Comparison of ENCODE assay signal across 9 mouse cellular contexts in the genomic region with DNA sequence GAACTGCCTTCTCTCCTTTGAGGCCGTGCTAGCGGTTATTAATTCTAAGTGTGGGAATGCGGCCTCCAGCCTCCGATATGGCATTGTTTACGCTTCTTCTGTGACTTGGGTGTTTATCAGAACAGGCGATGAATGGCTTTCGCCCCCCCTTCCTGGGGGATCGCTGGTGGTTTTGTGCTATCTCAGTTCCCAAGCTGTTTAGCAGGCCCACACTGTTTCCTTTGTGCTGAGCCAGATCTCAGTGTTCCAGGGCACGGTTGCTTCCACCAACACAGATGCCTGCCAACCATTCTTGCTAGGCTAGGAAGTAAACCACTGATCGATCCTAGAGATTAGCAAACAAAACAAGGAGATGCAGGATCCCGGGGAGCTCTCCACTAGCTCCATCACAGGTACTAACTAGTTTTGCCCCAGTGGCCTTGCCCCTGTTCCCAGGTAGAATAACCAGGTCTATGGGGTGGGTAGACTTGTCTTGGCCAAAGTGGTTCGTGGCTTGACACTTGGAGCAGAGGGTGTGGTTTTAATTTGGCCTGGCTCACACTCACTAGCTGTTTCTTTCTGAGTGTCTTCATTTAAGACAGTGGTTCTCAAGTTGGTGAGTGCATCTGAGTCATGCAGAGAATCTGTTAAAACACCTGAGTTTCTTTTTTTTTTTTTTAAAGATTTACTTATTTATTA. TPM values are rescaled to one million over a fixed set of nuclear protein-coding genes. Genes with fewer than 3 reads are reported as not detected.
DNase-seq lines count a peak whose midpoint lies in the region; ATAC-seq lines count a peak whose summit lies in the region.
"Had no signal": no experiment of that assay in that cellular context is flagged by ENCODE, and none has a peak within 500 bp of the region (broad histone marks: within the 10 kb centered on the region; RNA-seq: fewer than 3 reads in every experiment).

No protein-coding gene starts in this region.

- no peak overlapping the region for H3K27ac ChIP-seq in kidney, embryonic 15.5 days
- H3K27ac ChIP-seq in limb, embryonic 10.5 days = peak overlapping the region; percentile 3; the same call in 1 of the 2 replicates
- H3K27ac ChIP-seq in midbrain, embryonic 13.5 days = no peak overlapping the region
- H3K27ac ChIP-seq: neural tube, embryonic 12.5 days had no signal

- WGBS in kidney, embryonic 15.5 days = 56% methylated on average over 12 of the region's 12 CpGs
- 63% methylated on average over 12 of the region's 12 CpGs for WGBS in limb, embryonic 10.5 days
- 52% methylated on average over 12 of the region's 12 CpGs for WGBS in midbrain, embryonic 13.5 days

- no peaks in the 10 kb centered on the region for H3K36me3 ChIP-seq in kidney, embryonic 15.5 days
- no peaks in the 10 kb centered on the region for H3K36me3 ChIP-seq in limb, embryonic 10.5 days
- H3K36me3 ChIP-seq in megakaryocyte, embryonic 14.5 days (replicated peaks; ENCODE audit: low read length) = no peaks in the 10 kb centered on the region
- H3K36me3 ChIP-seq in midbrain, embryonic 13.5 days = no peaks in the 10 kb centered on the region
- H3K36me3 ChIP-seq: neural tube, embryonic 12.5 days had no signal

- no peaks in the 10 kb centered on the region for H3K27me3 ChIP-seq in kidney, embryonic 15.5 days
- H3K27me3 ChIP-seq in limb, embryonic 10.5 days (ENCODE audit: low read depth, poor library complexity, severe bottlenecking) = no peaks in the 10 kb centered on the region
- peaks cover 3% of the 10 kb centered on the region for H3K27me3 ChIP-seq in megakaryocyte, embryonic 14.5 days (replicated peaks)
- H3K27me3 ChIP-seq in midbrain, embryonic 13.5 days = no peaks in the 10 kb centered on the region
- H3K27me3 ChIP-seq: neural tube, embryonic 12.5 days had no signal

- no peak overlapping the region for H3K4me2 ChIP-seq in kidney, embryonic 15.5 days
- H3K4me2 ChIP-seq in midbrain, embryonic 13.5 days (replicated peaks) = no peak overlapping the region
- H3K4me2 ChIP-seq: neural tube, embryonic 12.5 days had no signal

- DNase-seq in kidney, postnatal 4 days = no peak
- DNase-seq in limb, embryonic 10.5 days (ENCODE audit: low spot score) = no peak
- DNase-seq in cerebellum, adult 11 months = no peak
- no peak for DNase-seq in thymus, postnatal 4 days

- H3K4me1 ChIP-seq in kidney, embryonic 15.5 days = peaks cover 3% of the 10 kb centered on the region; the same call in 1 of the 2 replicates
- H3K4me1 ChIP-seq in limb, embryonic 10.5 days = peaks cover under 1% of the 10 kb centered on the region; the same call in 1 of the 2 replicates
- H3K4me1 ChIP-seq in megakaryocyte, embryonic 14.5 days = peaks cover 70% of the 10 kb centered on the region
- 0 out of 2 replicates have a peak, but pooled peaks cover 3% of the 10 kb centered on the region for H3K4me1 ChIP-seq in midbrain, embryonic 13.5 days (replicated peaks)
- H3K4me1 ChIP-seq: neural tube, embryonic 12.5 days had no signal

- no peak overlapping the region for H3K9ac ChIP-seq in kidney, embryonic 15.5 days
- no peak overlapping the region for H3K9ac ChIP-seq in midbrain, embryonic 13.5 days (replicated peaks)
- H3K9ac ChIP-seq: neural tube, embryonic 12.5 days had no signal

- ATAC-seq in kidney, embryonic 15.5 days (replicated peaks; ENCODE audit: low FRiP score) = peak; percentile 52
- ATAC-seq in common myeloid progenitor, adult 5-6 weeks (replicated peaks; ENCODE audit: low read depth, poor library complexity, severe bottlenecking) = peak; percentile 89
- ATAC-seq in midbrain, embryonic 13.5 days = no peak

- no peak overlapping the region for H3K4me3 ChIP-seq in kidney, embryonic 15.5 days (replicated peaks)
- H3K4me3 ChIP-seq in limb, embryonic 10.5 days = no peak overlapping the region
- peak overlapping the region; percentile 87 for H3K4me3 ChIP-seq in megakaryocyte, embryonic 14.5 days (replicated peaks)
- H3K4me3 ChIP-seq in midbrain, embryonic 13.5 days (replicated peaks) = no peak overlapping the region
- H3K4me3 ChIP-seq: neural tube, embryonic 12.5 days had no signal

- H3K9me3 ChIP-seq in kidney, embryonic 15.5 days (replicated peaks) = no peaks in the 10 kb centered on the region
- no peaks in the 10 kb centered on the region for H3K9me3 ChIP-seq in limb, embryonic 10.5 days (replicated peaks)
- no peaks in the 10 kb centered on the region for H3K9me3 ChIP-seq in megakaryocyte, embryonic 14.5 days
- H3K9me3 ChIP-seq in midbrain, embryonic 13.5 days = no peaks in the 10 kb centered on the region
- H3K9me3 ChIP-seq: neural tube, embryonic 12.5 days had no signal

RNA-seq across cellular contexts. Expression of a gene that starts 50.9 kb away (rescaled TPM):
- 23.4 and 28.8 TPM in 2 replicates for polyA plus RNA-seq in kidney, embryonic 15.5 days (2015; fragmentation: Nextera tagmentation; extraction: Ambion mirVana)
- 119 and 126 TPM in 2 replicates for total RNA-seq in common myeloid progenitor, adult 5-6 weeks (2017)
- 34.9 and 36.1 TPM in 2 replicates for polyA plus RNA-seq in limb, embryonic 10.5 days (2016; fragmentation: Nextera tagmentation; extraction: Ambion mirVana)
- 3.5 and 10.5 TPM in 2 replicates for polyA plus RNA-seq in megakaryocyte, embryonic 14.5 days (2012; ENCODE audit: insufficient read depth, low replicate concordance)
- 21.7 and 21.9 TPM in 2 replicates for polyA plus RNA-seq in midbrain, embryonic 13.5 days (2015; fragmentation: Nextera tagmentation; extraction: Ambion mirVana)

RNA-seq across cellular contexts. Expression of a gene that starts 51.3 kb away (rescaled TPM):
- polyA plus RNA-seq in kidney, embryonic 15.5 days (2015; fragmentation: Nextera tagmentation; extraction: Ambion mirVana) = 0.21 TPM in 1 of 2 replicates, not detected in the other
- total RNA-seq in common myeloid progenitor, adult 5-6 weeks (2017) = not detected in 2 replicates
- 0.26 TPM in 1 of 2 replicates, not detected in the other for polyA plus RNA-seq in limb, embryonic 10.5 days (2016; fragmentation: Nextera tagmentation; extraction: Ambion mirVana)
- polyA plus RNA-seq in megakaryocyte, embryonic 14.5 days (2012; ENCODE audit: insufficient read depth, low replicate concordance) = not detected in 2 replicates
- 0.22 TPM in 1 of 2 replicates, not detected in the other for polyA plus RNA-seq in midbrain, embryonic 13.5 days (2015; fragmentation: Nextera tagmentation; extraction: Ambion mirVana)
